Mouse (Mus musculus): Measurements from ENCODE around the gene Pkn1. TPM values are rescaled to one million over a fixed set of nuclear protein-coding genes. Genes with fewer than 3 reads are reported as not detected.

The Pkn1 gene
- total RNA-seq (2014; fragmentation: Nextera tagmentation): 36.3 and 83.2 TPM in 2 replicates
- total RNA-seq (2017): 21.9 and 33.0 TPM in 2 replicates

DNA sequence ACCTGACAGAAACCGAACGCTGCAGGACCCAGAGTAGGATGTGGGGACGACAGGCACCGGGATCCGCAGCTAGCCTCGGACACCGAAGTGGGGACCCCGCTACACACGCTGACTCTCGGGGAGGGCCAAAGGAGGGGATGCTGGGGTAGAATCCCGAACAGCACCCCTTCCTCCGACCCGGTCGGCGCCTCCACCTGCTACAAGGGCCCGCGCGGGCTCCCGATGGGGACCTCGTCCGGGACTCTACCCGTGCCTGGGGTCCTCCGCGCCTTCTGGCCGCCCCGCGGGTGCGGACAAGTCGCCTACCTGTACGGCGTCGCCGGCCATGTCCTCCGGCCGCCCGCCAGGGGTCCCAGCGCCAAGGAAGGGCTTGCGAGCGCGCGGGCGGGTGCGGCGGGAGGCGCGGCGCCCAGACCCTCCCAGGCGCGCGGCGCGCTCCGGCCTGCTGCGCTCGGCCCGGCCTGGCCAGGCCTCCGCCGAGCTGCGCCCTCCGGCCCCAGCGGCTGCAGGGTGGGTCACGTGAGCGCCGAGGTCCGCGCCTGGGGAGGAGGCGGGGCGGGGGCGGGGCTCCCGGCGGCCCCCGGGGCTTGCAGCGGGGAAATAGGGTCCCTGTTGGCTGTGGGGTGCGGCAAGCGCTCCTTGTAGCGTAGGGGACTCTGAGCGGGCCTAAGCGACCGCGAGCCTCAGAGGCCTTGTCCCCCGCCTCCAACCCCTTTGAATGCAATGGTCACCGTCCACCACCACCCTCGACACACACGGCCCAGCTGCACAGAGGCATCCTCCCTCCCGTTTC lies at the start of gene Pkn1:
Pkn1 (minus strand) TSS at position 519 of the 793 bp plus-strand sequence.
- ATAC-seq (replicated peaks; ENCODE audit: low FRiP score, low TSS enrichment, poor library complexity, severe bottlenecking): peak; percentile 40

DNA sequence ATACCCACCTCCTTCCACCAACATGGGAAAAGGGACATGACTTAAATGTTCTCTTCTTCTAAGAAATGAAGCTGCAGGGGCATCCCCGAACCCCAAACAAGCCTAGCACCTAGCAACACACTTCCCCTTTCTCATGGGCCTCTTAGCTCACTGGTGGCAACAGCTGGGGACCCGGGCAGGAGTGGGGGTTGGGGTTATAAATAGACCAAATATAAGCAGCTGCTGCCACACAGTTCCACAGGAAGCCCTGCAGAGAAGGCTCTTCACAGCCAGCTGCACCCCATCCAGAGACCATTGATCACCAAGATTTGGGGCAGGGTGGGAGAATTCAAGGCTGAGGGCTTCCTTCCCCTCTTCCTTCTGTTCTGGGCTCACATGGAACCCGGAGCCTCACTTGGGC lies 49.7 kb upstream of the Pkn1 start:
- ATAC-seq (replicated peaks; ENCODE audit: low FRiP score, low TSS enrichment, poor library complexity, severe bottlenecking): peak; percentile 60

- ATAC-seq (replicated peaks; ENCODE audit: low FRiP score, low TSS enrichment, poor library complexity, severe bottlenecking): peak; percentile 51
Observed at GRCm38 (mm10) chr8:83747661-83748346, 48.8 kb upstream of the Pkn1 start.

GRCm38 (mm10) chr8:83744070-83744469 lies 45.1 kb upstream of the Pkn1 start:
- ATAC-seq (replicated peaks; ENCODE audit: low FRiP score, low TSS enrichment, poor library complexity, severe bottlenecking): no peak

GRCm38 (mm10) chr8:83742968-83743367 lies 44.0 kb upstream of the Pkn1 start:
- 0 out of 2 replicates have a peak, but pooled peaks have one; percentile 25 for ATAC-seq (replicated peaks; ENCODE audit: low FRiP score, low TSS enrichment, poor library complexity, severe bottlenecking)

DNA sequence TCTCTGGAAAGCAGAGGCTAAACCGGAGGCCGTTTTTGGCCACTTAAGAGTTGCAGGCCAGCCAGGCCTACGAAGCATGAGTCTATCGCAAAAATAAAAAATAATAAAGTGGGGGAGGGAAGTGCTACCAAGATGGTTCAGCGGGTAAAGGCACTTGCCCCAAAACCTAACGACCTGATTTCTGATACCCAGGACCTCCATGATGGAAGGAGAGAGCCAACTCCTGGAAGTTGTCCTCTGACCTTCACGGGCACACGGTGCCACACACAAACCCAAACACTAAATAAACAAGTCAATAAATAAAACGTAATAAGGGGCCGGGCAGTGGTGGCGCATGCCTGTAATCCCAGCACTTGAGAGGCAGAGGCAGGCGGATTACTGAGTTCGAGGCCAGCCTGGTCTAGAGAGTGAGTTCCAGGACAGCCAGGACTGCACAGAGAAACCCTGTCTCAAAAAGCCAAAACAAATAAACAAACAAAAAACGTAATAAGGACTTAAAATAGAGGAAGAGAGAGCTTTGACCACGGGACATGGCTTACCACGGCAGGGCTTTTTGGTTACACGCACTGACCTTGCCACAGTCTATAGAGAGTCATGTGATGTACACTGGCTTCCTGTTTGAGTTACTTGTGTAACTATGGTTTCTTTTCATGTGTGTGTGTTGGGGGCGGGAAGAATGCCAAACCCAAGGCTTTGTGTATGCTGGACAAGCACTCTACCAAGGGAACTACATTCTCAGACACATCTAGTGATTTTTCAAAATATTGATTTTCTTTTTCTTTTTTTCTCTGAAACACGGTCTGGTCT lies 43.1 kb upstream of the Pkn1 start:
- no peak for ATAC-seq (replicated peaks; ENCODE audit: low FRiP score, low TSS enrichment, poor library complexity, severe bottlenecking)

DNA sequence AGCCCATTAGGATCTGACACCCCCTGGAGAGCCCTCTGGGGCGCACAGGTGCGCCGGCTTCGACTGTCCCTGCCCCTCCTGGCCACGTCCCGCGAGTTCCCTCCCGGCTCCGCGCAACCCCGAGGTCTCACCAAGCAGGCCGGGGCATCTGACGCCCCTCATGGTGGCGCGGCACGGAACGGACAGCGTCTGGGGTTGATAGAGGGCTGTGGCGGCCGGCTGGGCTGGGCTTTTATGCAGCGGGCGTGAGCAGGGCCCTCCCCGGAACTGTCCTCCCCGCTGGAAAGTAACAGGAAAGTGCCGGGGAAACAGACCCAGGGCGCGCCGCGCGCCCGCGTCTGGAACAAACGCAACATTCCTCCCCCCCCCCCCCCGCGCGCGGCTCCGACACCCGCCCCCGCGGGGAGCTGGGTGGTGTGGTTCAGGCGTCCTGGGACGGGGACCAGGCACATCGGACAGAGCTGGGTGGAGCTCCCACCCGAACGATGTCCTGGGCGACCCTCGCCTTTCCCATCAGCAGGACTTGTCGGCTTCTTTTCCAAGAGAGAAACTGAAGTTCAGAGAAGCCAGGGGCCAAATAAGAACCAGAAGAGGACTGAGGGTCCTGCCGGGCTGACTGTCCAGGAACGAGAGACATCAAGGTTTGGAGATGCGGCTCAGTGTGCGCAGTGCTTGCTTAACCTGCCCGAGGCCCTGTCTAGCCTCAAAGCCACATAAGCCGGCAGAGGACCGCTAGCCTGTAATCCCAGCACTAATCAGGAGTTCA lies 42.2 kb upstream of the Pkn1 start, which contains the start of gene Adgre5:
Adgre5 (minus strand) TSS at position 351 of the 766 bp plus-strand sequence.
- peak; percentile 41 for ATAC-seq (replicated peaks; ENCODE audit: low FRiP score, low TSS enrichment, poor library complexity, severe bottlenecking)

DNA sequence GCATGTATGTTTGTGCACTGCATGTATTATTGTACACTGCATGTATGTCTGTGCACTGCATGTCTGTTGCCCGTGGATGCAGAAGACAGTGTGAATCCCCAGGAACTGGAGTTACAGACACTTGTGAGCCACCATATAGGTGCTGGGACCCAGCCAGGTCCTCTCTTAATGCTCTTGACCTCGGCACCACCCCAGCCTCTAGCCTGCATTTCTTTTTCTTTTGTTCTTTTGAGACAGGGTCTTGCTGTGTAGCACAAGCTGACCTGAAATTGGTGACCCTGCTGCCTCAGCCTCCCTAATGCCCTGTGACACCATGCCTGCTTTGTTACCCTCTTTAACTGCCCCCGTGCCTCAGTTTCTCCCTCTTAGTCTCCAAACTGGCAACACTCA lies 41.6 kb upstream of the Pkn1 start:
- peak; percentile 11; the same call in 1 of the 2 replicates for ATAC-seq (replicated peaks; ENCODE audit: low FRiP score, low TSS enrichment, poor library complexity, severe bottlenecking)

- peak; percentile 56 for ATAC-seq (replicated peaks; ENCODE audit: low FRiP score, low TSS enrichment, poor library complexity, severe bottlenecking)
Observed at GRCm38 (mm10) chr8:83739711-83740468, 40.9 kb upstream of the Pkn1 start.

- no peak for ATAC-seq (replicated peaks; ENCODE audit: low FRiP score, low TSS enrichment, poor library complexity, severe bottlenecking)
Observed at GRCm38 (mm10) chr8:83738949-83739710, 40.2 kb upstream of the Pkn1 start.

GRCm38 (mm10) chr8:83737852-83738562 lies 39.0 kb upstream of the Pkn1 start:
- ATAC-seq (replicated peaks; ENCODE audit: low FRiP score, low TSS enrichment, poor library complexity, severe bottlenecking): no peak

DNA sequence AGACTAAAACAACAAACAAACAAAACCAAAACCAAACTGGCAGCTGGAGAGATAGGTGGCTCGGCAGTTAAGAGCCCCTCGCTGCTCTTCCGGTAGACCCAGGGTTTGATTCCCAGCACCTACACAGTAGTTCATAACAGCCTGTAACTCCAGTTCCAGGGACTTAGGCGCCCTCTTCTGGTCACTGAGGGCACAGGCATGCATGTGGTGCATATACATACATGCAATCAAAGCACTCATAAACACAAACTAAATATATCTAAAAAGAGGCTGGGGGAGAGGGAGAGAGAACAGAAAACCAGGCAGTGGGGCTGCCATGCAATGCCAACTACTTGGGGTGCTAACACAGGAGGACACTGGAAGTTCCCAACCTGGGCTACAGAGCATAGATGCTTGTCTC lies 38.4 kb upstream of the Pkn1 start:
- ATAC-seq (replicated peaks; ENCODE audit: low FRiP score, low TSS enrichment, poor library complexity, severe bottlenecking): no peak

DNA sequence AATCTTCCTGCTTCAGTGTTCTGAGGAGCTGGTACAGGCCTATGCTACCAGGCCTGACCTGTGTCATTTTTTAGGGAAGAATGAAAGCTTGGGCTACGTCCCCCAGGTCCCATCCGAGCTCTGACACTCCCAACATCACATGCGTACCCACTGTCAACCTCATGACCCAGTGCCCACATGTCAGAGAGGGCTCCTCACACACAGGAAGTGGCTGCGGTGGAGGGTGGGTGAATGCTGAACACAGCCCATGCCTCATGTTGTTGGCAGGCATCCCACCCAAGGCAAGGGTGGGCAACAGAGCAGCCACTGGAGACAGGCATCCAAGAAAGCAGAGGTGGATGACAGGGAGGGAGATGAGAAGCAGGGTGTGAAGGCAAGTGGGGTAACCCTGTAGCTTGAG lies 37.7 kb upstream of the Pkn1 start:
- ATAC-seq (replicated peaks; ENCODE audit: low FRiP score, low TSS enrichment, poor library complexity, severe bottlenecking): no peak

- ATAC-seq (replicated peaks; ENCODE audit: low FRiP score, low TSS enrichment, poor library complexity, severe bottlenecking): no peak
Observed at GRCm38 (mm10) chr8:83732919-83733318, 33.9 kb upstream of the Pkn1 start.

DNA sequence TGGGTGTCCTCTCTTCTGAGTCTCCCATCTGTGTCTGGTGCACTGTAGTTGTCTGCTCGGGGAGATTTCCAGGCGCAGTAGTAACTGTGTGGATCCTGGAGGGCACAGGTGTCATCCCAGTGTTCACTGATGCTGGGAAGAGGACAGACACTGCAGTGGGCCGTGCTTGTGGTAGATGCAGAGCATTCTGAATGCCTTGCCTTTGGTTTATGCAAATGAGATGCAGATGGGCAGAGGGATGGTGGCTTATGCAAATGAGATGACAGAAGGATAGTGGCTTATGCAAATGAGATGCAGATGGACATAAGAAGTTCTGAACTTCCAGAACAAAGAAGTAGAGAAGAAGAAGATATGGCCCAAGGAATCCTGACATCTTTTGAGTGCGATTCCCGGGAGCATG lies 32.9 kb upstream of the Pkn1 start:
- ATAC-seq (replicated peaks; ENCODE audit: low FRiP score, low TSS enrichment, poor library complexity, severe bottlenecking): no peak

DNA sequence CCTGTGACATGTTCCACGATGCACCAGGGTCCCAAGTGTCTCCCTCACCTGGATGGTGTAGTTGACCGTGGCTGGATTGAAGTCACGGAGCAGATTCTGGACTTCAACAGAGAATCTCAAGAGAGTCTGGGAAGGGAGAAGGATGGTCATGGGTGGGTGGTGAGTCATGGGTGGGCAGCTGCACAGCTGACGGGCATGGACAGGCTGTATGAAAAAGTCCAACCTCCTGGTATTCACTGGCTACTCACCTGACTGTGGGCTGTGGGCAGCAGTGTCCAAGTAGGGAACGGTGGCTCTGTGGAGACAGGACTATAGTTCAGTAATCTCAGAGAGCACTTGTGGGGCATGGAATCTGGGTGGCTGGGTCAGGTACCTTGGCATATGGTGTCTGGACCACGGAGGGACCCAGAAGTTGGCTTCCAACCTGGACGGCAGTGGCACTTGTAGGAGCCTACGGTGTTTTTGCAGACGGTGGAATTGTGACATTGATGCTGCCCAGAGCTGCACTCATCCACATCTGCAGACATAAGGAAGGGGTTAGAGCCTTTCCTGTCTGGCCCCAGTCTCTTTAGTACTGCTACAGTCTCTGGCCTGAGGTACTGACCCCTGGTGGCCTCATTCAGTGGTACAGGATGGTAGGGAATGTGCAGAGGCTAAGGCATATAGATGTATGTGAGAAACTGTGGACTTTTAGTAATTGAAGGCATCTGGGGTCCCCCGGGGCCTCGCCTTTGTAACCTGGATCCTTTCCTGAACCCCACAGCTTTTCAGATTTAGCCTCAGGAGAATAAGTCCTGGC lies 30.2 kb upstream of the Pkn1 start:
- ATAC-seq (replicated peaks; ENCODE audit: low FRiP score, low TSS enrichment, poor library complexity, severe bottlenecking): peak; percentile 60

All from megakaryocyte-erythroid progenitor cell, adult 5-6 weeks (primary cell).